In the genomic region with DNA sequence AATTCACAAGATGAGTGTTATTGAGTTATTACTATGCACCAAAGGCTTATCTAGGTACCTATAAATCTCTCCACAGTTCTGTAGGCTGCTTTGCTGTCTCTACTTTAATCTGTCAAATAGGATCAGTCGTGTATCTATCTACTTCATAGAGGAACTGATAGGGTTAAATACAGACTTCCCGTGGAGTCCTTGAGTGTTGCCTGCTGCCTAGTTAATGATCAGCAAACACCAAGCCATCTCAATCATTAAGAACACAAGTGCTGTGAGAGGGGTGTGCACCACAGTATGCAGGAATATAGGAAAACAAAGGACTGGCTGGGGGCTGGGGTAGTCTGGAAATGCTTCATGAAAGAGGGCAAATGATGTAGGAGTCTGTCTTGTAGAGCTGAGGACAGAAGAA, we compare ENCODE assay signal across 23 mouse cellular contexts. TPM values are rescaled to one million over a fixed set of nuclear protein-coding genes. Genes with fewer than 3 reads are reported as not detected.
DNase-seq lines count a peak whose midpoint lies in the region; ATAC-seq and TF ChIP-seq lines count a peak whose summit lies in the region.
"Had no signal": no experiment of that assay in that cellular context is flagged by ENCODE, and none has a peak within 500 bp of the region (broad histone marks: within the 10 kb centered on the region; RNA-seq: fewer than 3 reads in every experiment).

No protein-coding gene starts in this region.

- no peak for TF ChIP-seq CTCF in intestine, postnatal 0 days (IDR thresholded peaks at IDR 0.05; ENCODE audit: low read depth)
- TF ChIP-seq CTCF in lung, embryonic 14.5 days (IDR thresholded peaks at IDR 0.05; ENCODE audit: low read depth): no peak

- H3K27me3 ChIP-seq in heart, embryonic 12.5 days (replicated peaks): no peaks in the 10 kb centered on the region
- H3K27me3 ChIP-seq in intestine, embryonic 14.5 days (replicated peaks; ENCODE audit: control insufficient read depth, insufficient read depth, low read length): no peaks in the 10 kb centered on the region
- no peaks in the 10 kb centered on the region for H3K27me3 ChIP-seq in intestine, postnatal 0 days (replicated peaks; ENCODE audit: control insufficient read depth, insufficient read depth, low read length)
- no peaks in the 10 kb centered on the region for H3K27me3 ChIP-seq in lung, embryonic 14.5 days (ENCODE audit: insufficient read depth, low read length)
- H3K27me3 ChIP-seq in intestine, embryonic 16.5 days (replicated peaks; ENCODE audit: control insufficient read depth, insufficient read depth, low read length): no peaks in the 10 kb centered on the region
- H3K27me3 ChIP-seq in forebrain, embryonic 12.5 days: no peaks in the 10 kb centered on the region
- H3K27me3 ChIP-seq: embryonic facial prominence, embryonic 12.5 days; forebrain, embryonic 15.5 days; liver, embryonic 15.5 days had no signal

- H3K27ac ChIP-seq in heart, embryonic 12.5 days (ENCODE audit: poor library complexity, severe bottlenecking): peak overlapping the region; percentile 99
- H3K27ac ChIP-seq in intestine, embryonic 14.5 days (ENCODE audit: low read depth): peak overlapping the region; percentile 49
- H3K27ac ChIP-seq in intestine, postnatal 0 days (ENCODE audit: low read depth, low read length): no peak overlapping the region
- H3K27ac ChIP-seq in lung, embryonic 14.5 days (ENCODE audit: low read depth): peak overlapping the region; percentile 24; the same call in 1 of the 2 replicates
- H3K27ac ChIP-seq in intestine, embryonic 16.5 days (ENCODE audit: low read length): peak overlapping the region; percentile 76
- no peak overlapping the region for H3K27ac ChIP-seq in forebrain, embryonic 12.5 days
- H3K27ac ChIP-seq: embryonic facial prominence, embryonic 12.5 days; forebrain, embryonic 15.5 days; limb, embryonic 13.5 days; liver, embryonic 15.5 days had no signal

- H3K4me2 ChIP-seq in heart, embryonic 12.5 days: no peak overlapping the region
- H3K4me2 ChIP-seq in intestine, embryonic 14.5 days (ENCODE audit: low read length): peak overlapping the region; percentile 22
- H3K4me2 ChIP-seq in intestine, postnatal 0 days (replicated peaks; ENCODE audit: low read depth): no peak overlapping the region
- H3K4me2 ChIP-seq in lung, embryonic 14.5 days: no peak overlapping the region
- peak overlapping the region; percentile 24; the same call in 1 of the 2 replicates for H3K4me2 ChIP-seq in intestine, embryonic 16.5 days (ENCODE audit: low read depth, low read length)
- H3K4me2 ChIP-seq in forebrain, embryonic 12.5 days: no peak overlapping the region
- H3K4me2 ChIP-seq: embryonic facial prominence, embryonic 12.5 days; forebrain, embryonic 15.5 days; limb, embryonic 13.5 days; liver, embryonic 15.5 days had no signal

- intact Hi-C loops in heart, postnatal 36 days (cut with DNase I): no loop called here

- H3K9me3 ChIP-seq in heart, embryonic 12.5 days (replicated peaks): no peaks in the 10 kb centered on the region
- H3K9me3 ChIP-seq in intestine, embryonic 14.5 days (ENCODE audit: control insufficient read depth, low read length): no peaks in the 10 kb centered on the region
- H3K9me3 ChIP-seq in intestine, postnatal 0 days (ENCODE audit: control insufficient read depth): no peaks in the 10 kb centered on the region
- H3K9me3 ChIP-seq in lung, embryonic 14.5 days (ENCODE audit: low read depth, low read length): no peaks in the 10 kb centered on the region
- no peaks in the 10 kb centered on the region for H3K9me3 ChIP-seq in intestine, embryonic 16.5 days (ENCODE audit: control insufficient read depth, low read length)
- H3K9me3 ChIP-seq in forebrain, embryonic 12.5 days: no peaks in the 10 kb centered on the region
- H3K9me3 ChIP-seq: embryonic facial prominence, embryonic 12.5 days; forebrain, embryonic 15.5 days; limb, embryonic 13.5 days; liver, embryonic 15.5 days; megakaryocyte, embryonic 14.5 days had no signal

- peak overlapping the region; percentile 29; the same call in 1 of the 2 replicates for H3K9ac ChIP-seq in heart, embryonic 12.5 days
- H3K9ac ChIP-seq in intestine, embryonic 14.5 days (ENCODE audit: low read length): no peak overlapping the region
- no peak overlapping the region for H3K9ac ChIP-seq in intestine, postnatal 0 days (ENCODE audit: low read depth, low read length)
- H3K9ac ChIP-seq in lung, embryonic 14.5 days: no peak overlapping the region
- H3K9ac ChIP-seq in intestine, embryonic 16.5 days (ENCODE audit: low read depth, low read length): no peak overlapping the region
- no peak overlapping the region for H3K9ac ChIP-seq in forebrain, embryonic 12.5 days
- H3K9ac ChIP-seq: embryonic facial prominence, embryonic 12.5 days; forebrain, embryonic 15.5 days; limb, embryonic 13.5 days; liver, embryonic 15.5 days had no signal

- H3K4me3 ChIP-seq in heart, embryonic 12.5 days: no peak overlapping the region
- H3K4me3 ChIP-seq in intestine, embryonic 14.5 days (ENCODE audit: low read depth, low read length): no peak overlapping the region
- H3K4me3 ChIP-seq in intestine, postnatal 0 days (ENCODE audit: low read depth, low read length): no peak overlapping the region
- no peak overlapping the region for H3K4me3 ChIP-seq in lung, embryonic 14.5 days (ENCODE audit: low read depth, low read length)
- H3K4me3 ChIP-seq in intestine, embryonic 16.5 days (ENCODE audit: low read length): no peak overlapping the region
- no peak overlapping the region for H3K4me3 ChIP-seq in forebrain, embryonic 12.5 days (replicated peaks)
- H3K4me3 ChIP-seq: embryonic facial prominence, embryonic 12.5 days; forebrain, embryonic 15.5 days; limb, embryonic 13.5 days; liver, embryonic 15.5 days; megakaryocyte, embryonic 14.5 days; myocyte had no signal

- no peak for DNase-seq in heart, postnatal 36 days
- no peak for DNase-seq in intestine, embryonic 14.5 days (ENCODE audit: low spot score)
- DNase-seq in lung, embryonic 14.5 days: no peak
- DNase-seq in lung, postnatal 4 days: no peak
- DNase-seq: adrenal gland, postnatal 14 days; cerebellum, adult 11 months; cerebellum, postnatal 10 days; lung, postnatal 14 days; midbrain, embryonic 14.5 days; right cerebral cortex, postnatal 25 days had no signal

- no peak for ATAC-seq in heart, embryonic 12.5 days (ENCODE audit: insufficient number of reproducible peaks, low FRiP score)
- ATAC-seq in intestine, embryonic 14.5 days (replicated peaks; ENCODE audit: low FRiP score, low TSS enrichment, low read depth): peak; percentile 75
- no peak; the same call in 1 of the 2 replicates for ATAC-seq in intestine, postnatal 0 days
- no peak for ATAC-seq in lung, embryonic 14.5 days (ENCODE audit: insufficient read depth)
- ATAC-seq in intestine, embryonic 16.5 days: peak; percentile 73
- no peak for ATAC-seq in forebrain, embryonic 12.5 days (ENCODE audit: low FRiP score)
- ATAC-seq: forebrain, embryonic 15.5 days; inflammation-experienced regulatory T-cells, adult 6 months had no signal

- H3K36me3 ChIP-seq in heart, embryonic 12.5 days: peaks cover 50% of the 10 kb centered on the region
- H3K36me3 ChIP-seq in intestine, embryonic 14.5 days (ENCODE audit: control insufficient read depth, insufficient read depth, low read length): 0 out of 2 replicates have a peak, but pooled peaks cover 5% of the 10 kb centered on the region
- H3K36me3 ChIP-seq in intestine, postnatal 0 days (ENCODE audit: control insufficient read depth, insufficient read depth): no peaks in the 10 kb centered on the region
- H3K36me3 ChIP-seq in lung, embryonic 14.5 days (ENCODE audit: insufficient read depth): peaks cover 4% of the 10 kb centered on the region; the same call in 1 of the 2 replicates
- 0 out of 2 replicates have a peak, but pooled peaks cover 2% of the 10 kb centered on the region for H3K36me3 ChIP-seq in intestine, embryonic 16.5 days (ENCODE audit: control insufficient read depth, insufficient read depth, low read length)
- no peaks in the 10 kb centered on the region for H3K36me3 ChIP-seq in forebrain, embryonic 12.5 days (replicated peaks)
- H3K36me3 ChIP-seq: embryonic facial prominence, embryonic 12.5 days; forebrain, embryonic 15.5 days; limb, embryonic 13.5 days; liver, embryonic 15.5 days had no signal

- peaks cover 96% of the 10 kb centered on the region for H3K4me1 ChIP-seq in heart, embryonic 12.5 days (replicated peaks)
- peaks cover 18% of the 10 kb centered on the region for H3K4me1 ChIP-seq in intestine, embryonic 14.5 days (replicated peaks; ENCODE audit: control insufficient read depth, insufficient read depth, low read length)
- H3K4me1 ChIP-seq in intestine, postnatal 0 days (replicated peaks; ENCODE audit: control insufficient read depth, insufficient read depth, low read length): peaks cover 18% of the 10 kb centered on the region
- H3K4me1 ChIP-seq in lung, embryonic 14.5 days (ENCODE audit: insufficient read depth): peaks cover 23% of the 10 kb centered on the region
- peaks cover 64% of the 10 kb centered on the region for H3K4me1 ChIP-seq in intestine, embryonic 16.5 days (ENCODE audit: control insufficient read depth, insufficient read depth, low read length)
- peaks cover 23% of the 10 kb centered on the region for H3K4me1 ChIP-seq in forebrain, embryonic 12.5 days
- H3K4me1 ChIP-seq: megakaryocyte, embryonic 14.5 days had no signal

- WGBS in heart, embryonic 12.5 days: 22% methylated on average over 2 of the region's 2 CpGs
- 32% methylated on average over 2 of the region's 2 CpGs for WGBS in intestine, embryonic 14.5 days
- 17% methylated on average over 2 of the region's 2 CpGs for WGBS in intestine, postnatal 0 days
- WGBS in lung, embryonic 14.5 days: 12% methylated on average over 2 of the region's 2 CpGs
- 28% methylated on average over 2 of the region's 2 CpGs for WGBS in intestine, embryonic 16.5 days
- WGBS in forebrain, embryonic 12.5 days: 34% methylated on average over 2 of the region's 2 CpGs

RNA-seq across cellular contexts. Expression of a gene that starts 50.2 kb away (rescaled TPM):
- polyA plus RNA-seq in heart, embryonic 12.5 days (2016; fragmentation: Nextera tagmentation; extraction: Ambion mirVana): 156 and 163 TPM in 2 replicates
- total RNA-seq in heart, postnatal 36 days (2021): 100 to 1,000 TPM in 1 of 2 experiments, 10 to 100 TPM in 1; 80.8 to 101 TPM
- polyA plus RNA-seq in intestine, embryonic 14.5 days (2014; fragmentation: Nextera tagmentation; extraction: Ambion mirVana): 16.6 and 18.2 TPM in 2 replicates
- 13.0 and 13.6 TPM in 2 replicates for polyA plus RNA-seq in intestine, postnatal 0 days (2015; fragmentation: Nextera tagmentation; extraction: Ambion mirVana)
- 15.3 and 18.3 TPM in 2 replicates for polyA plus RNA-seq in lung, embryonic 14.5 days (2014; fragmentation: Nextera tagmentation; extraction: Ambion mirVana)
- 18.3 and 19.0 TPM in 2 replicates for polyA plus RNA-seq in intestine, embryonic 16.5 days (2015; fragmentation: Nextera tagmentation; extraction: Ambion mirVana)
- 2.3 and 3.4 TPM in 2 replicates for polyA plus RNA-seq in forebrain, embryonic 12.5 days (2016; fragmentation: Nextera tagmentation; extraction: Ambion mirVana)
- total RNA-seq: CH12.LX, MEL had no signal

Comparison
In these comparisons a context has a peak if more than half of its experiments do, and no peak if none do; other contexts are left out.
1. ATAC-seq: peak in intestine, embryonic 14.5 days (single experiment) and intestine, embryonic 16.5 days (single experiment); none in heart, embryonic 12.5 days (single experiment), intestine, postnatal 0 days (single experiment), lung, embryonic 14.5 days (single experiment) and forebrain, embryonic 12.5 days (single experiment).
2. H3K27ac ChIP-seq: peak in heart, embryonic 12.5 days (single experiment), intestine, embryonic 14.5 days (single experiment), lung, embryonic 14.5 days (single experiment) and intestine, embryonic 16.5 days (single experiment); none in intestine, postnatal 0 days (single experiment) and forebrain, embryonic 12.5 days (single experiment).
3. H3K4me2 ChIP-seq: peak in intestine, embryonic 14.5 days (single experiment) and intestine, embryonic 16.5 days (single experiment); none in heart, embryonic 12.5 days (single experiment), intestine, postnatal 0 days (single experiment), lung, embryonic 14.5 days (single experiment) and forebrain, embryonic 12.5 days (single experiment).